Mouse (Mus musculus) CD4-positive naive resting alpha-beta T cell, adult 76 days (primary cell): ENCODE results near the gene Scfd2. TPM values are rescaled to one million over a fixed set of nuclear protein-coding genes. Genes with fewer than 3 reads are reported as not detected.

ENCODE experiments used
- total RNA-seq: library from RNA; stranded (reverse); gene quantifications from one replicate; pipeline ENCODE4 v1.2.4, GENCODE M21; 2023

Gene Scfd2
- total RNA-seq: 44.5 TPM

DNA sequence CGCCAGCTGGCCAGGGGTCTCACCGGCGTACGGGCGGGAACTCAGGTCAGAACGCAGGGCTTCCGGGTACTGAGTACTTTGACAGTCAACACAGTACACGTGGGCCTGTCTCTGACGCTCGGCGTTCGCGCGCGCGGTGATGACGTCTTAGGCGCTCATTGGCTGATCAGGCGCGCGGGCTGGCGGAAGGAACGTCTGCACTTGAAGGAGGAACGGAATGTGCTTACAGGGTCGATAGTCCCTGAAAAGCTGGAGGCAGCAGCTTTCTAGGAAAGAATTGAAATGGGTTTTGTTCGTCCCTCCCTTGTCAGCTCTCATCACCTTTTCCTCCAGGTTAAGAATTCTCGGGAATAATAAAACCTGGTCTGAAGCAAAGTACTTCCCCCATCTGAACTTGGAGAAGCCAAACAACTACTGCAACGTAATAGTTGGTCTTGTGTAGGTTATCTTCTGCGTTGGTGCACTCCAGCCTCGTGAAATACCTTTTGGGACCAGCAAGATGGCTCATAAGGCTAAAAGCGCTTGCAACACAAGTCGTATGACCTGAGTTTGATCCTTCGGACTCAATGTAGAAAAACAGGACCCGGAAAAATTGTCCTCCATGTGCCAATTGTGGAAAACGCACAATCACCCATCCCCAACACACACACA is at the start of gene Scfd2:
Scfd2 (minus strand) TSS at position 130 of the 651 bp plus-strand sequence.

DNA sequence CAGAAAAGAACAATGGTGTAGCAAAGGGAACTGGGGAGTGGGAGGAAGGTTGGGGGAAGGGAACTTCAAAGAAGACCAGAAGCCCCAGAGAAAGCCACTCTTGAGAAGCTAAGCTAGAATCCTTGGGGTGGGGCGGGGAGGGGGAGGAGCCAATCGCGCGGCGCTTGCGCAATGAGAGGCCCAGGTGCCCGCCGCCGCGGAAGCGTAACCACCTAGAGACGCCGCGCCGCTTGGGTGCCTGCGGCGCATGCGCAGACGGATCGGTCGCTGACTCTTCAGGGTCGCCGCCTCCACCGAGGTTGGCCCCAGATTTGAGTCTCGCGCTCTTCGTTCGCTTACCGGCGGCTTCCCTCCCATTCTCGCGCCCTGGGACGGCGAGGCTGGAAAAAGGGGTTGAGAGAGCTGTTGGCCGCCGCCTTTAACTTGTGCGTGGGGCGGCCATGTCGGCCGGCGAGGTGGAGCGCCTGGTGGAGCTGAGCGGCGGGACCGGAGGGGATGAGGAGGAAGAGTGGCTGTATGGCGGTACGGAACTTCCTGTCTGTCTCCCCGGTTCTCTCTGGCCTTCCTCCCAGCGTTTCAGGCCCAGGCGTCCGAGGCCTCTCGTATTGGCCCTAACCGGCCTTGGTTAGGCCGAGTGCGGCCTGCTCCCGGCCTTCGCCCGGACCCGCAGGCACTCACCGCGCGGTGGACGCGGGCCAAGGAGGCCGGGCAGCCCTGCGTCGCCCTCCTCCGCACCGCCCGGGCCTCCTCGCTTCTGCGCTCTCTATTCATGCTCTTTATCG is 3.9 kb upstream of the Scfd2 start, which contains the start of gene Fip1l1:
Fip1l1 (plus strand) TSS at position 210 of the 782 bp plus-strand sequence.

DNA sequence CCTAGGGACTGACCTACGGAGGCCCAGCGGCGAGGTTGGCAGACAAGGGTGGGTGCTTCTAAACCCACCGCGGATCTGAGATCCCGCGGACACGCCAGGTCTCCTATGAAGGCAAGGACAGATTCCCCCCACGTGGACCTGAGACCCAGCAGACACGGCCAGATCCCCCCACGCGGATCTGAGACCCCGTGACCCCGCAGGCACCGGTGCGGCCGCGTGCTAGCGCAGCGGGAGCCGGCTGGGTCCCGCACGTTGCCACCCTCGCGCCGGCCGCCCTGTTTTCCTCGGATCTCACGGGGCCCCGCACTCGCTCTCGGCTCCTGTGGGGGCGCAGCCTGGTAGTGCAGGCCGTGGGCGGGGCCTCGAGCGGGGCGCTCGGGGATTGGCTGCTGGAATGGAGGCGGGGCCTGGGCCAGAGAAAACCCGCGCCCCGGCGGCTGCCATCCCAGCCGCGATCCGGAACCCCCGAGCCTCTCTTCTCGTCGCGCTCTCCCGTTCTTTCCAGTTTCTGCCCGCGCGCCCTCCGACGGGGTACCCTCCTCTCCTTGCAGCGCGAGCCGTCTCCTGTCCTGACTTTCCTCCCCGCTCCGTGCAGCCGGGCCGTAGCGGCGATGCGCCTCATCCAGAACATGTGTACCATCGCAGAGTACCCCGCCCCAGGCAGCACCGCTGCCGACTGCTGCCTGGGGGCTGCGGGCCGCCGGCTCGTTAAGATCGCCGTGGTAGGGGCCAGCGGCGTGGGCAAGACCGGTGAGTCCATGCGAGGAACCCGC is 336.5 kb downstream of the Scfd2 start, which contains the start of gene Rasl11b:
Rasl11b (plus strand) TSS at position 446 of the 773 bp plus-strand sequence.

Other genes starting within 250 kb of the Scfd2 start
- gene Fip1l1, start 3.7 kb upstream of the Scfd2 start, total RNA-seq: 130 TPM
- not detected for gene Lnx1, start 171.2 kb upstream of the Scfd2 start, total RNA-seq